Mouse (Mus musculus) cortical plate, adult 2 months (tissue): ENCODE measurements at regions not wholly inside any gene's neighbourhood (a gene's known extent, or its start where the extent isn't known, plus 50 kb on each side); places are given as distances from the start of the nearest gene placed in this dataset.

Experiments used
- H3K27ac ChIP-seq: fragments of 200-500 bp; 2 replicates; pipeline ENCODE4 v1.5.1; 2012; ENCODE audit warnings: low read length, control low read depth, inconsistent platforms; ENCODE audit not compliant: insufficient read depth
- H3K4me1 ChIP-seq: fragments of 200-500 bp; 2 replicates; pipeline ENCODE4 v1.6.1; 2011; ENCODE audit warnings: low read length; ENCODE audit not compliant: control insufficient read depth, insufficient read depth
- H3K4me3 ChIP-seq: fragments of 200-500 bp; 2 replicates; pipeline ENCODE4 v1.5.1; 2011; ENCODE audit warnings: mild to moderate bottlenecking, low read length, control low read depth; ENCODE audit not compliant: insufficient read depth
- CTCF ChIP-seq: fragments of 200-500 bp; IDR thresholded peaks from 2 replicates; pipeline ENCODE4 v1.5.1; 2011; ENCODE audit warnings: mild to moderate bottlenecking, control low read depth, low read length; ENCODE audit not compliant: insufficient read depth; ENCODE audit errors: extremely low read depth
- POLR2A ChIP-seq: fragments of 200-500 bp; IDR thresholded peaks from 2 replicates; pipeline ENCODE4 v1.6.1; 2011; ENCODE audit warnings: mild to moderate bottlenecking, low read length, control low read depth; ENCODE audit not compliant: insufficient read depth; ENCODE audit errors: extremely low read depth

- H3K27ac ChIP-seq = no peak overlapping the region
- no peak overlapping the region for H3K4me3 ChIP-seq
- TF ChIP-seq CTCF (no peak), POLR2A (no peak)
- no peaks in the 10 kb centered on the region for H3K4me1 ChIP-seq
Observed at GRCm38 (mm10) chr7:123896759-123897444, 85.8 kb upstream of the Hs3st4 start.

GRCm38 (mm10) chr7:123907946-123908840 is 74.5 kb upstream of the Hs3st4 start:
- no peak for TF ChIP-seq CTCF
- TF ChIP-seq POLR2A = no peak
- Histone ChIP-seq H3K27ac (no peak overlapping the region), H3K4me1 (no peaks in the 10 kb centered on the region), H3K4me3 (no peak overlapping the region)

GRCm38 (mm10) chr7:123921461-123921860 is 61.2 kb upstream of the Hs3st4 start:
- H3K27ac ChIP-seq = no peak overlapping the region
- H3K4me3 ChIP-seq = no peak overlapping the region
- H3K4me1 ChIP-seq = no peaks in the 10 kb centered on the region
- TF ChIP-seq CTCF = no peak
- no peak for TF ChIP-seq POLR2A

GRCm38 (mm10) chr7:123932486-123932885 is 50.2 kb upstream of the Hs3st4 start:
- no peak overlapping the region for H3K4me3 ChIP-seq
- H3K4me1 ChIP-seq = peaks cover 3% of the 10 kb centered on the region; the same call in 1 of the 2 replicates
- TF ChIP-seq CTCF (no peak), POLR2A (no peak)
- no peak overlapping the region for H3K27ac ChIP-seq
